Comparison of ENCODE assay signal across 8 mouse cellular contexts in the genomic region with DNA sequence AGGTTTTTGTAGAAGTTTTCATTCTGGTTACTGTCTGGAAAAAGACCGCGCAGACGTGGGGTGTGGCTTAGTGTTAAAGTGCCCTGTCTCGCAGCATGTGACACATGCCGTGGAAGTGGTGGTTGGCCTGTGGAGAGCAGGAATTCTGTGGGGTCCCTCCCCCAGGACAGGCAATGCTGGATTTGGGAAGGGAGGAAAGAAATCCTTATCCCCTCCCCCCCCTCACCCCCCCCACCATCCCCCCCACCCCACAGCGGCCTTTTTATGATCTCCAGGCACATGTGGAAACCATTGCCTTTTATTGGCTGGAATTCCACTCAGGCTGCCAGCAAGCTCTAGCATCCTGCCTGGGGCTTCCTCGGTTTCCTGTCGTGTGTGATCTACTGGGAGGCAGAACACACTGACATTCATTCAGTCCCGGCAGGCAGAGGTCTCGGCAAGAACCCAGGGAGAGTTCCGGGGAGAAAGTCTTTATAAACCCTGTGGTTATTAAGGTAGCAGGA. TPM values are rescaled to one million over a fixed set of nuclear protein-coding genes. Genes with fewer than 3 reads are reported as not detected.
DNase-seq lines count a peak whose midpoint lies in the region; ATAC-seq and TF ChIP-seq lines count a peak whose summit lies in the region.

No protein-coding gene starts in this region.

- no peak overlapping the region; the same call in 1 of the 2 replicates for H3K27ac ChIP-seq in brown adipose tissue, adult 24 weeks (replicated peaks; ENCODE audit: low read depth, low read length)
- H3K27ac ChIP-seq in embryonic facial prominence, embryonic 11.5 days (replicated peaks; ENCODE audit: low read depth, low read length), result peak overlapping the region; percentile 97
- peak overlapping the region; percentile 73 for H3K27ac ChIP-seq in heart, embryonic 15.5 days
- H3K27ac ChIP-seq in stomach, embryonic 16.5 days (ENCODE audit: low read length), result peak overlapping the region; percentile 70
- no peak overlapping the region for H3K27ac ChIP-seq in thymus, adult 2 months (ENCODE audit: control insufficient read depth, insufficient read depth, low read length)

- H3K27me3 ChIP-seq in embryonic facial prominence, embryonic 11.5 days (ENCODE audit: control insufficient read depth, insufficient read depth, low read length), result no peaks in the 10 kb centered on the region
- 0 out of 2 replicates have a peak, but pooled peaks cover 5% of the 10 kb centered on the region for H3K27me3 ChIP-seq in heart, embryonic 15.5 days
- H3K27me3 ChIP-seq in stomach, embryonic 16.5 days (ENCODE audit: control insufficient read depth, insufficient read depth, low read length), result no peaks in the 10 kb centered on the region
- H3K27me3 ChIP-seq in thymus, adult 2 months (ENCODE audit: control insufficient read depth, insufficient read depth, low read length), result no peaks in the 10 kb centered on the region

- H3K9me3 ChIP-seq in embryonic facial prominence, embryonic 11.5 days (replicated peaks; ENCODE audit: control insufficient read depth, low read length), result no peaks in the 10 kb centered on the region
- no peaks in the 10 kb centered on the region for H3K9me3 ChIP-seq in heart, embryonic 15.5 days (replicated peaks)
- H3K9me3 ChIP-seq in stomach, embryonic 16.5 days (replicated peaks; ENCODE audit: control insufficient read depth, low read length), result no peaks in the 10 kb centered on the region

- H3K4me2 ChIP-seq in embryonic facial prominence, embryonic 11.5 days (ENCODE audit: low read depth, low read length), result peak overlapping the region; percentile 32
- peak overlapping the region; percentile 39 for H3K4me2 ChIP-seq in heart, embryonic 15.5 days
- H3K4me2 ChIP-seq in stomach, embryonic 16.5 days (ENCODE audit: low read depth, low read length), result peak overlapping the region; percentile 34

- no peaks in the 10 kb centered on the region for H3K36me3 ChIP-seq in embryonic facial prominence, embryonic 11.5 days (replicated peaks; ENCODE audit: control insufficient read depth, insufficient read depth, low read depth, low read length)
- no peaks in the 10 kb centered on the region for H3K36me3 ChIP-seq in heart, embryonic 15.5 days
- H3K36me3 ChIP-seq in stomach, embryonic 16.5 days (ENCODE audit: control insufficient read depth, insufficient read depth, low read length), result no peaks in the 10 kb centered on the region
- no peaks in the 10 kb centered on the region for H3K36me3 ChIP-seq in thymus, adult 2 months (ENCODE audit: control insufficient read depth, insufficient read depth, low read length)

- no peak for TF ChIP-seq POLR2A in thymus, adult 2 months (IDR thresholded peaks at IDR 0.05; ENCODE audit: control insufficient read depth, extremely low read depth, insufficient read depth, low read length, poor library complexity)

- peaks cover 15% of the 10 kb centered on the region for H3K4me1 ChIP-seq in brown adipose tissue, adult 24 weeks (ENCODE audit: control insufficient read depth, insufficient read depth, insufficient read length, low read length)
- peaks cover 6% of the 10 kb centered on the region; the same call in 1 of the 2 replicates for H3K4me1 ChIP-seq in embryonic facial prominence, embryonic 11.5 days (ENCODE audit: control insufficient read depth, insufficient read depth, low read length)
- peaks cover 39% of the 10 kb centered on the region for H3K4me1 ChIP-seq in heart, embryonic 15.5 days (replicated peaks)
- H3K4me1 ChIP-seq in stomach, embryonic 16.5 days (ENCODE audit: control insufficient read depth, insufficient read depth, low read length), result peaks cover 31% of the 10 kb centered on the region
- no peaks in the 10 kb centered on the region for H3K4me1 ChIP-seq in thymus, adult 2 months (replicated peaks; ENCODE audit: control insufficient read depth, insufficient read depth, low read length)

- peak; percentile 91 for DNase-seq in embryonic facial prominence, embryonic 11.5 days (ENCODE audit: low spot score)
- DNase-seq in kidney, postnatal 4 days, result peak; percentile 71 to 81
- no peak for DNase-seq in thymus, adult 2 months
- no peak for DNase-seq in thymus, postnatal 14 days
- no peak for DNase-seq in cerebellum, postnatal 10 days

- peak overlapping the region; percentile 28; the same call in 1 of the 2 replicates for H3K9ac ChIP-seq in embryonic facial prominence, embryonic 11.5 days (replicated peaks; ENCODE audit: low read length)
- H3K9ac ChIP-seq in heart, embryonic 15.5 days, result no peak overlapping the region
- peak overlapping the region; percentile 30 for H3K9ac ChIP-seq in stomach, embryonic 16.5 days (ENCODE audit: low read length)

- 23% methylated on average over 11 of the region's 11 CpGs for WGBS in embryonic facial prominence, embryonic 11.5 days
- WGBS in heart, embryonic 15.5 days, result 34% methylated on average over 10 of the region's 11 CpGs
- WGBS in stomach, embryonic 16.5 days, result 32% methylated on average over 11 of the region's 11 CpGs
- 50% methylated on average over 11 of the region's 11 CpGs for WGBS in thymus, adult 2 months

- H3K4me3 ChIP-seq in brown adipose tissue, adult 24 weeks (ENCODE audit: insufficient read depth, low read depth, low read length), result 0 out of 2 replicates have a peak overlapping the region, but pooled peaks have one; percentile 11
- H3K4me3 ChIP-seq in embryonic facial prominence, embryonic 11.5 days (ENCODE audit: low read depth, low read length), result 0 out of 2 replicates have a peak overlapping the region, but pooled peaks have one; percentile 15
- no peak overlapping the region for H3K4me3 ChIP-seq in heart, embryonic 15.5 days
- no peak overlapping the region for H3K4me3 ChIP-seq in stomach, embryonic 16.5 days (replicated peaks; ENCODE audit: low read length)
- H3K4me3 ChIP-seq in thymus, adult 2 months (ENCODE audit: control insufficient read depth, insufficient read depth, low read length), result no peak overlapping the region

- peak; percentile 77 for ATAC-seq in embryonic facial prominence, embryonic 11.5 days (replicated peaks; ENCODE audit: insufficient number of reproducible peaks, low FRiP score, low TSS enrichment, low read depth)
- peak; percentile 57; the same call in 1 of the 2 replicates for ATAC-seq in heart, embryonic 15.5 days (replicated peaks; ENCODE audit: insufficient number of reproducible peaks, insufficient read depth, low FRiP score, low read depth)
- ATAC-seq in stomach, embryonic 16.5 days (ENCODE audit: insufficient read depth, low FRiP score), result peak; percentile 60

- TF ChIP-seq CTCF in thymus, adult 2 months (IDR thresholded peaks at IDR 0.05; ENCODE audit: borderline replicate concordance, control insufficient read depth, extremely low read depth, insufficient read depth, low read length, poor library complexity), result no peak

RNA-seq across cellular contexts. Expression of a gene that starts 33.5 kb away (rescaled TPM):
- polyA plus RNA-seq in brown adipose tissue, adult 24 weeks (2012; ENCODE audit: insufficient read depth, insufficient read length, missing spikeins), result 18.7 and 21.7 TPM in 2 replicates
- polyA plus RNA-seq in embryonic facial prominence, embryonic 11.5 days (2014; fragmentation: Nextera tagmentation; extraction: Ambion mirVana), result 87.8 and 93.4 TPM in 2 replicates
- 64.7 and 67.7 TPM in 2 replicates for polyA plus RNA-seq in heart, embryonic 15.5 days (2015; fragmentation: Nextera tagmentation; extraction: Ambion mirVana)
- 58.4 and 60.1 TPM in 2 replicates for polyA plus RNA-seq in stomach, embryonic 16.5 days (2015; fragmentation: Nextera tagmentation; extraction: Ambion mirVana)
- polyA plus RNA-seq in thymus, adult 2 months (2012; rRNA removed), result 85.7 and 91.3 TPM in 2 replicates

Comparison
In these comparisons a context has a peak if more than half of its experiments do, and no peak if none do; other contexts are left out.
1. H3K27ac ChIP-seq: peak in embryonic facial prominence, embryonic 11.5 days (single experiment), heart, embryonic 15.5 days (single experiment) and stomach, embryonic 16.5 days (single experiment); none in brown adipose tissue, adult 24 weeks (single experiment) and thymus, adult 2 months (single experiment).
2. H3K4me3 ChIP-seq: peak in brown adipose tissue, adult 24 weeks (single experiment) and embryonic facial prominence, embryonic 11.5 days (single experiment); none in heart, embryonic 15.5 days (single experiment), stomach, embryonic 16.5 days (single experiment) and thymus, adult 2 months (single experiment).
3. DNase-seq: peak in embryonic facial prominence, embryonic 11.5 days (single experiment) and kidney, postnatal 4 days (2 of 2); none in thymus, adult 2 months (single experiment), thymus, postnatal 14 days (single experiment) and cerebellum, postnatal 10 days (0 of 2).
4. Peak in every context shown above with its lines, with median percentiles within 50 percentile points of each other: ATAC-seq and H3K4me2 ChIP-seq.